Mouse (Mus musculus): ENCODE results near the gene Olfr412. TPM values are rescaled to one million over a fixed set of nuclear protein-coding genes. Genes with fewer than 3 reads are reported as not detected.

Gene Olfr412
- polyA plus RNA-seq, 1 experiment: not detected

GRCm38 (mm10) chr11:74402126-74402525 is 40.3 kb downstream of the Olfr412 start:
- Histone ChIP-seq H3K27ac (ENCODE audit: insufficient read depth, low read depth, low read length) (no peak overlapping the region), H3K4me3 (ENCODE audit: low read depth, low read length) (no peak overlapping the region), H3K4me1 (ENCODE audit: control insufficient read depth, insufficient read depth, insufficient read length, low read length) (peaks cover 5% of the 10 kb centered on the region; the same call in 1 of the 2 replicates), H3K36me3 (ENCODE audit: control insufficient read depth, insufficient read depth, low read length) (peaks cover 22% of the 10 kb centered on the region), H3K27me3 (ENCODE audit: control insufficient read depth, insufficient read depth, low read length) (no peaks in the 10 kb centered on the region)
- 59% methylated on average over 2 of the region's 2 CpGs for WGBS
- TF ChIP-seq CTCF (IDR thresholded peaks at IDR 0.05; ENCODE audit: extremely low read depth, insufficient read length, insufficient replicate concordance, low read depth, low read length): peak; percentile 56; the same call in 1 of the 2 replicates
- TF ChIP-seq POLR2A (IDR thresholded peaks at IDR 0.05; ENCODE audit: low read depth, low read length): no peak

- TF ChIP-seq CTCF (IDR thresholded peaks at IDR 0.05; ENCODE audit: extremely low read depth, insufficient read length, insufficient replicate concordance, low read depth, low read length) (no peak), POLR2A (IDR thresholded peaks at IDR 0.05; ENCODE audit: low read depth, low read length) (no peak)
These were observed 42.3 kb downstream of the Olfr412 start for GRCm38 (mm10) chr11:74404216-74404615.

GRCm38 (mm10) chr11:74405201-74405600 is 43.3 kb downstream of the Olfr412 start:
- WGBS: 22% methylated on average over 7 of the region's 7 CpGs
- Histone ChIP-seq H3K36me3 (ENCODE audit: control insufficient read depth, insufficient read depth, low read length) (peaks cover 22% of the 10 kb centered on the region), H3K4me1 (ENCODE audit: control insufficient read depth, insufficient read depth, insufficient read length, low read length) (peaks cover 16% of the 10 kb centered on the region; the same call in 1 of the 2 replicates), H3K4me3 (ENCODE audit: low read depth, low read length) (no peak overlapping the region), H3K27me3 (ENCODE audit: control insufficient read depth, insufficient read depth, low read length) (no peaks in the 10 kb centered on the region), H3K27ac (ENCODE audit: insufficient read depth, low read depth, low read length) (peak overlapping the region; percentile 80)
- no peak for TF ChIP-seq POLR2A (IDR thresholded peaks at IDR 0.05; ENCODE audit: low read depth, low read length)
- no peak for TF ChIP-seq CTCF (IDR thresholded peaks at IDR 0.05; ENCODE audit: extremely low read depth, insufficient read length, insufficient replicate concordance, low read depth, low read length)

More at GRCm38 (mm10) chr11:74404216-74404615, 42.3 kb downstream of the Olfr412 start:
- peaks cover 11% of the 10 kb centered on the region; the same call in 1 of the 2 replicates for H3K4me1 ChIP-seq (ENCODE audit: control insufficient read depth, insufficient read depth, insufficient read length, low read length)
- H3K27me3 ChIP-seq (ENCODE audit: control insufficient read depth, insufficient read depth, low read length): no peaks in the 10 kb centered on the region
- H3K4me3 ChIP-seq (ENCODE audit: low read depth, low read length): no peak overlapping the region
- WGBS: 45% methylated on average over 2 of the region's 2 CpGs
- H3K36me3 ChIP-seq (ENCODE audit: control insufficient read depth, insufficient read depth, low read length): peaks cover 23% of the 10 kb centered on the region
- no peak overlapping the region for H3K27ac ChIP-seq (ENCODE audit: insufficient read depth, low read depth, low read length)

GRCm38 (mm10) chr11:74408587-74409446 is 46.9 kb downstream of the Olfr412 start:
- WGBS: 51% methylated on average over 4 of the region's 4 CpGs
- no peak overlapping the region for H3K4me3 ChIP-seq (ENCODE audit: low read depth, low read length)
- H3K36me3 ChIP-seq (ENCODE audit: control insufficient read depth, insufficient read depth, low read length): peaks cover 26% of the 10 kb centered on the region
- H3K27me3 ChIP-seq (ENCODE audit: control insufficient read depth, insufficient read depth, low read length): no peaks in the 10 kb centered on the region
- H3K4me1 ChIP-seq (ENCODE audit: control insufficient read depth, insufficient read depth, insufficient read length, low read length): peaks cover 19% of the 10 kb centered on the region; the same call in 1 of the 2 replicates
- H3K27ac ChIP-seq (ENCODE audit: insufficient read depth, low read depth, low read length): no peak overlapping the region
- TF ChIP-seq POLR2A (IDR thresholded peaks at IDR 0.05; ENCODE audit: low read depth, low read length): no peak
- no peak for TF ChIP-seq CTCF (IDR thresholded peaks at IDR 0.05; ENCODE audit: extremely low read depth, insufficient read length, insufficient replicate concordance, low read depth, low read length)

- Histone ChIP-seq H3K4me1 (ENCODE audit: control insufficient read depth, insufficient read depth, insufficient read length, low read length) (peaks cover 22% of the 10 kb centered on the region; the same call in 1 of the 2 replicates), H3K36me3 (ENCODE audit: control insufficient read depth, insufficient read depth, low read length) (peaks cover 25% of the 10 kb centered on the region), H3K4me3 (ENCODE audit: low read depth, low read length) (no peak overlapping the region), H3K27me3 (ENCODE audit: control insufficient read depth, insufficient read depth, low read length) (no peaks in the 10 kb centered on the region), H3K27ac (ENCODE audit: insufficient read depth, low read depth, low read length) (no peak overlapping the region)
- WGBS: 61% methylated on average over 5 of the region's 5 CpGs
- TF ChIP-seq POLR2A (IDR thresholded peaks at IDR 0.05; ENCODE audit: low read depth, low read length): no peak
- TF ChIP-seq CTCF (IDR thresholded peaks at IDR 0.05; ENCODE audit: extremely low read depth, insufficient read length, insufficient replicate concordance, low read depth, low read length): no peak
These were observed 47.5 kb downstream of the Olfr412 start for GRCm38 (mm10) chr11:74409447-74409754.

- Histone ChIP-seq H3K4me3 (ENCODE audit: low read depth, low read length) (no peak overlapping the region), H3K27me3 (ENCODE audit: control insufficient read depth, insufficient read depth, low read length) (no peaks in the 10 kb centered on the region), H3K4me1 (ENCODE audit: control insufficient read depth, insufficient read depth, insufficient read length, low read length) (peaks cover 26% of the 10 kb centered on the region; the same call in 1 of the 2 replicates), H3K36me3 (ENCODE audit: control insufficient read depth, insufficient read depth, low read length) (peaks cover 25% of the 10 kb centered on the region), H3K27ac (ENCODE audit: insufficient read depth, low read depth, low read length) (no peak overlapping the region)
- TF ChIP-seq POLR2A (IDR thresholded peaks at IDR 0.05; ENCODE audit: low read depth, low read length) (no peak), CTCF (IDR thresholded peaks at IDR 0.05; ENCODE audit: extremely low read depth, insufficient read length, insufficient replicate concordance, low read depth, low read length) (no peak)
- WGBS: 22% methylated on average over 4 of the region's 4 CpGs
These were observed 47.9 kb downstream of the Olfr412 start for GRCm38 (mm10) chr11:74409757-74410174.

- H3K27me3 ChIP-seq (ENCODE audit: control insufficient read depth, insufficient read depth, low read length): no peaks in the 10 kb centered on the region
- H3K27ac ChIP-seq (ENCODE audit: insufficient read depth, low read depth, low read length): no peak overlapping the region
- peaks cover 38% of the 10 kb centered on the region; the same call in 1 of the 2 replicates for H3K4me1 ChIP-seq (ENCODE audit: control insufficient read depth, insufficient read depth, insufficient read length, low read length)
- no peak overlapping the region for H3K4me3 ChIP-seq (ENCODE audit: low read depth, low read length)
- TF ChIP-seq CTCF (IDR thresholded peaks at IDR 0.05; ENCODE audit: extremely low read depth, insufficient read length, insufficient replicate concordance, low read depth, low read length) (no peak), POLR2A (IDR thresholded peaks at IDR 0.05; ENCODE audit: low read depth, low read length) (no peak)
- WGBS: 89% methylated on average over 3 of the region's 3 CpGs
- H3K36me3 ChIP-seq (ENCODE audit: control insufficient read depth, insufficient read depth, low read length): peaks cover 24% of the 10 kb centered on the region
These were observed 50.1 kb downstream of the Olfr412 start for GRCm38 (mm10) chr11:74411943-74412342.

All from small intestine, adult 2 months (tissue).